Mouse (Mus musculus) Patski (cell line): ENCODE data around the gene E130308A19Rik. TPM values are rescaled to one million over a fixed set of nuclear protein-coding genes. Genes with fewer than 3 reads are reported as not detected.

Source experiments
- ATAC-seq: fragments of 100-300 bp; one replicate; pipeline ENCODE4 v1.8.0; 2021
- CTCF ChIA-PET: fragments of 350-600 bp; sonication (Branson Sonifier 250); formaldehyde crosslinking; loops from one replicate; lab custom pipeline; 2022; ENCODE audit warnings: inconsistent platforms; lab: Charles Lee
- POLR2A ChIA-PET: fragments of 350-600 bp; sonication (Branson Sonifier 250); formaldehyde crosslinking; loops from one replicate; lab custom pipeline; 2022; ENCODE audit warnings: antibody characterized with exemption, inconsistent platforms; lab: Charles Lee
- DNase-seq: peaks from one replicate; pipeline ENCODE4 v3.0.0-alpha.2; 2011; ENCODE audit warnings: low read depth, low spot score
- H3K27me3 ChIP-seq: fragments of 371-371 bp; one replicate; pipeline ENCODE4 v1.5.1; 2021
- CTCF ChIP-seq: fragments of 100-300 bp; IDR thresholded peaks from one replicate; pipeline ENCODE4 v1.5.1; 2021
- in situ Hi-C: fragments of 300-500 bp; cut with MboI; formaldehyde crosslinking; loops from 3 replicates; pipeline ENCODE4 v1.11.1; 2018; ENCODE audit warnings: low pct_unique_long_range_greater_than_20kb, mixed read lengths
- polyA plus RNA-seq: library from polyadenylated mRNA; unstranded; gene quantifications from one replicate; pipeline ENCODE4 v1.2.3, GENCODE M21; 2021

Gene E130308A19Rik
- polyA plus RNA-seq, 1 experiment from 2014 or later: 8.4 TPM

GRCm38 (mm10) chr4:59710736-59711389 lies 84.9 kb downstream of the E130308A19Rik start:
- in situ Hi-C loops: loop anchor here (5.0 kb wide), 1 partner anchor 46 kb away; no protein-coding TSS in a partner anchor
- DNase-seq: no peak
- ATAC-seq: no peak
- no peak for TF ChIP-seq CTCF
- ChIA-PET POLR2A (no interaction called here), CTCF (interaction anchor here (1.0 to 3.0 kb wide), 2 partner anchors 10 to 330 kb away, joined by 3 to 10 read pairs; no protein-coding TSS in a partner anchor)
- no peaks in the 10 kb centered on the region for H3K27me3 ChIP-seq

DNA sequence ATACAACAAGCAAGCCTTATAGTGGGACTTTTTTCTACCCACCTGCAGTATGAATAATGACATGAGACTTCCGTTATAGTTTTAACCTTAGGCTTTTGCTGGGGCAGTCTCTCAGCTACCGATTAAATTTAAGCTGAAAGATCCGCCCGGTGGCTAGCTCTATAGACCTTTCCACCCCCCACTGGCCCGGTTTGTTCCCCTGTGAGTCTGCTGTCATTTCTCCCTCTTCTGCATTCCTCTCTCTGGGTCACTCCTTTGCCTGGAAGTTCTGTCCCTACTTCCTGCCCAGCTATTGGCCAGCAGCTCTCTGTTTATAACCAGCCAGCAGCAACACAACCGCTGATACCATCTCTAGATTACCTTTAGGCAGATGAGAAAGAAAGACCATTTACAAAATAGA lies 86.4 kb downstream of the E130308A19Rik start:
- in situ Hi-C loops: loop anchor here (5.0 kb wide), 1 partner anchor 45 kb away; no protein-coding TSS in a partner anchor
- H3K27me3 ChIP-seq: no peaks in the 10 kb centered on the region
- no peak for TF ChIP-seq CTCF
- ATAC-seq: no peak
- no peak for DNase-seq
- CTCF ChIA-PET: interaction anchor here (1.1 kb wide), 1 partner anchor 9 kb away, joined by 3 read pairs; no protein-coding TSS in a partner anchor
- POLR2A ChIA-PET: no interaction called here

DNA sequence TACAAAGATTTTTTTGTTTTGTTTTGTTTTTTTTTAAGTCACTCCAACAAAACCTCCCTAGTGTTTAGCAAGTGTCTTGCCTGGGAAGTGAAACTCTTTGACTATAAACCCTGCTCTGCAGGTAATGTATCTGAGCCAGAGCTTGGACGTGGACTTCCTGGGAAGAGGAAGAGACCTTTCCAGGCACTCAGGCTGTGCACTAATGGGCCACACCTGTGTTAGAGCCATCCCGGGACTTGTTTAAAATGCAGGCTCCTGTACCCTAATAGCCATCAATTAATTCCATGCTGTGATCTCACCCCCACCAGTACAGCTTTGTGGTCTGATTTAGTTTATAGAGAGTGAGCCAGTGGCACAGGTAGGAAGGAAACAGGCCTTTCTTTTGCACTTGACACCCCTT lies 86.9 kb downstream of the E130308A19Rik start:
- no peak for TF ChIP-seq CTCF
- H3K27me3 ChIP-seq: no peaks in the 10 kb centered on the region
- in situ Hi-C loops: loop anchor here (5.0 kb wide), 1 partner anchor 44 kb away; no protein-coding TSS in a partner anchor
- ChIA-PET POLR2A (no interaction called here), CTCF (interaction anchor here (1.1 kb wide), 1 partner anchor 9 kb away, joined by 3 read pairs; no protein-coding TSS in a partner anchor)
- no peak for DNase-seq
- no peak for ATAC-seq

DNA sequence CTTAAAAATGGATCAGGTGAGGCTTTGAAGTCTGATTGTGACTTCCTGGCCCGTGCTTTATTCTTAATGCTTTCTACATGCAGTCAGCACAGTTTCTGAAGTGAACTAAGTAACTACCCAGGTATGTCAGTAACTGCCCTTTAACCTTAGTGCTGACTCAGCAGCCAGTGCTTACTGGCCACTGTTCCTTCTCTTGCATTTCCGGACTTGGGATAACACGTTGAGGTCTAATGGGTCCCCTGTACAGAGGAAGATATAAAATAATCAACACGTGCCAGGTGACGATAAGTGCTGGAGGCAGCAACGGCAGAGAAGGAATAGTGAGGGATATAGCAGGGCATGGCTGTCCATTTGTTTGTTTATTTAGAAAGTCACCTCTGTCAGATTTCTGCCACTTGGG lies 88.5 kb downstream of the E130308A19Rik start:
- no peak for TF ChIP-seq CTCF
- H3K27me3 ChIP-seq: no peaks in the 10 kb centered on the region
- ATAC-seq (no peak), DNase-seq (no peak)
- POLR2A ChIA-PET: no interaction called here
- in situ Hi-C loops: loop anchor here (5.0 kb wide), 1 partner anchor 43 kb away; no protein-coding TSS in a partner anchor
- CTCF ChIA-PET: interaction anchor here (1.1 kb wide), 1 partner anchor 8 kb away, joined by 4 read pairs; no protein-coding TSS in a partner anchor

GRCm38 (mm10) chr4:59714926-59715325 lies 88.9 kb downstream of the E130308A19Rik start:
- no peak for TF ChIP-seq CTCF
- ChIA-PET POLR2A (no interaction called here), CTCF (interaction anchor here (1.1 to 1.2 kb wide), 2 partner anchors 9 to 10 kb away, joined by 3 to 4 read pairs; no protein-coding TSS in a partner anchor)
- in situ Hi-C loops: loop anchor here (5.0 kb wide), 1 partner anchor 42 kb away; no protein-coding TSS in a partner anchor
- H3K27me3 ChIP-seq: no peaks in the 10 kb centered on the region
- ATAC-seq (no peak), DNase-seq (no peak)

GRCm38 (mm10) chr4:59715531-59715930 lies 89.5 kb downstream of the E130308A19Rik start:
- ChIA-PET CTCF (interaction anchor here (1.1 to 1.2 kb wide), 2 partner anchors 9 to 10 kb away, joined by 3 to 4 read pairs; no protein-coding TSS in a partner anchor), POLR2A (no interaction called here)
- no peak for DNase-seq
- in situ Hi-C loops: no loop called here
- H3K27me3 ChIP-seq: no peaks in the 10 kb centered on the region
- ATAC-seq: no peak
- no peak for TF ChIP-seq CTCF

GRCm38 (mm10) chr4:59717349-59717748 lies 91.3 kb downstream of the E130308A19Rik start:
- in situ Hi-C loops: no loop called here
- ChIA-PET POLR2A (interaction anchor here (0.6 kb wide), 1 partner anchor 28 kb away, joined by 3 read pairs; no protein-coding TSS in a partner anchor), CTCF (interaction anchor here (1.5 kb wide), 1 partner anchor 8 kb away, joined by 3 read pairs; no protein-coding TSS in a partner anchor)
- ATAC-seq (peak; percentile 26), DNase-seq (peak; percentile 39)
- no peak for TF ChIP-seq CTCF
- H3K27me3 ChIP-seq: no peaks in the 10 kb centered on the region

DNA sequence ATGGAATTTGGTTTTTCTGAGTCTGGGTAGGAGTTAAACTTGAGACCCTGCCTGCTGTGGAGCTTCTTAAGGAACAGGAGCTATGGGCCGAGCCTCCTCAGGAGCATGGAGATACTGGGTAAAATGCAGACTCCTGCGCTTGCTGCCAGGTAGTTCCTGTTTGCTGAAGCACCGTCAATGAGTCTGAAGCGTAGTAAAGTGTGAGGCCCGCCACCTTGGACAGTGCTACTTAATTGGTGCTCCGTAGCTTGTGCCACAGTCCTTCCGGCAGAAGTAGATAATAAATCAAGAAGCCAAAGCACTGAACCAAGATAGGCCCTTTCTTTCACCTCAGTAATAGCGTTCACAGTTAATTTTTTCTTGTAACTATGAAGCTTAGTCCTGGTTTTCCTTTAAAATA lies 92.5 kb downstream of the E130308A19Rik start:
- no peak for TF ChIP-seq CTCF
- CTCF ChIA-PET: interaction anchor here (1.5 kb wide), 1 partner anchor 14 kb away, joined by 4 read pairs; no protein-coding TSS in a partner anchor
- no peaks in the 10 kb centered on the region for H3K27me3 ChIP-seq
- in situ Hi-C loops: no loop called here
- no peak for DNase-seq
- no peak for ATAC-seq
- POLR2A ChIA-PET: no interaction called here

DNA sequence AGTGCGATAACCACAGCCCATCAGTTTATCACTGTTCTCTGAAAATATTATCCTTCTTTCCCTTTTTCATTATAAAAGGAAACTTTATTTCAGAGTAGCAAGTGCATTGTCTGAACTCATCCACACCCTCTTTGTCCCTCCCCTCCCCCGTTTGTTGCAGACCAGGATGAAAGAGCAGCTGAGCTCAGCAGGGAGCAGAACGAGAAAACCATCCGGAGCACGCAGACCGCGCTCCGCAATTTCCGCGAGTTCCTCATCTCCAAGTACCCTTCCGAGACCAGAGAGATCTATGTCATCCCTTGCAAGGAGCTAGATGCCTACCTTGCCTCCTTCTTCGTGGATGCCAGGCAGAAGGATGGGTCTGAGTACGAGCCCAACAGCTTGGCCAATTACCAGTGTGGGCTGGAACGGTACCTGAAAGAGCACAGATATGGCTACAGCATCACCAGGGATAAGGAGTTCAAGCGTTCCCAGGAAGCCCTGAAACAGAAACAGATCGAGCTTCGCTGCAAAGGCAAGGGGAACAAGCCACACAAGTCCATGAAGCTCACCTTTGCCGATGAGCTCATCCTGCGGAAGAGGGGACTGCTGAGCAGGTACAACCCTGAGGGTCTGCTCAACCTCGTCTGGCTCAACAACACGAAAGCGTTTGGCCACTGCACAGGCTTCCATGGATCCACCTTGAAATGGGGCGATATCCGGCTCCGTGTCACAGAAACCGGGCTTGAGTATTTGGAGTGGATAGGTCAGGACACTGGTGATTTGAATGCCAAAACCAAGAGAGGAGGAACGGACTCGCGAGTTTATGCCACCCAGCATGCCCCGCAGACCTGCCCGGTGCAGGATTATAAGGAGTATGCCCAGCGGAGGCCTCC lies 93.7 kb downstream of the E130308A19Rik start:
- no peak for TF ChIP-seq CTCF
- CTCF ChIA-PET: interaction anchor here (1.5 to 2.9 kb wide), 2 partner anchors 12 to 19 kb away, joined by 4 to 11 read pairs; no protein-coding TSS in a partner anchor
- H3K27me3 ChIP-seq: no peaks in the 10 kb centered on the region
- in situ Hi-C loops: no loop called here
- ATAC-seq (no peak), DNase-seq (no peak)
- POLR2A ChIA-PET: no interaction called here

DNA sequence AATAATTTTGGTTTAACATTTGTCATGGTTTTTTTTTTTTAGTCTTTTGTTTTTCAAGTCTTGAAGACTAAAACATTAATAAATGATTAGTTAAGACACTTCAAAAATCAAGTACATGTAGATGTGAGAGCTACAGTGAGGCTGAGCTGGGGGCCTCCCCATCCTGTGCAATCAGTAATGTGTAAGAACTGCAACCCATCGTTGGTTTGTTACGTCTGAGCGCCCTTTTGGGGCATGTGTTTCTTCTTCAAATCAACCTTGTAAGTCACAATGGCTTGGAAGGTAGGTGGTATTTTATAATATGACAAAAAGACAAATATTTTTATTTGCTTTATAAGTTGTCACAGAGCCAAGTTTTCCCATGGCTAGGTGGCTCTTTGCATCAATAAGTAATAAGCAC lies 95.8 kb downstream of the E130308A19Rik start:
- TF ChIP-seq CTCF: no peak
- no peak for ATAC-seq
- in situ Hi-C loops: no loop called here
- H3K27me3 ChIP-seq: no peaks in the 10 kb centered on the region
- ChIA-PET POLR2A (interaction anchor here (0.6 kb wide), 1 partner anchor 366 kb away, joined by 3 read pairs; no protein-coding TSS in a partner anchor), CTCF (interaction anchor here (1.0 to 2.9 kb wide), 5 partner anchors 10 to 26 kb away, joined by 3 to 11 read pairs (median 4); no protein-coding TSS in a partner anchor)
- DNase-seq: no peak
